Mouse (Mus musculus) ES-E14 (cell line): ENCODE data around the gene Ankrd6. TPM values are rescaled to one million over a fixed set of nuclear protein-coding genes. Genes with fewer than 3 reads are reported as not detected.

Experiments used
- DNase-seq: peaks from one replicate; pipeline ENCODE4 v3.0.0-alpha.2; 2013; ENCODE audit warnings: low read depth, low spot score
- H3K27ac ChIP-seq: 2 replicates; pipeline ENCODE4 v1.5.1; 2012; ENCODE audit warnings: low read depth, mild to moderate bottlenecking, low read length, moderate library complexity, mixed read lengths; ENCODE audit not compliant: poor library complexity, insufficient read depth, severe bottlenecking
- H3K36me3 ChIP-seq: 2 replicates; pipeline ENCODE4 v1.6.1; 2012; ENCODE audit warnings: mild to moderate bottlenecking, low read length, moderate library complexity, mixed read lengths; ENCODE audit not compliant: control insufficient read depth, poor library complexity, insufficient read depth, severe bottlenecking
- H3K4me1 ChIP-seq, 2 experiments: fragments of 150-350 bp in 1 of 2; sonication (generic) in 1 of 2; 2 replicates each; pipeline ENCODE4 v1.6.1; 2012; ENCODE audit warnings: low read length in 2 of 2, mild to moderate bottlenecking in 1 of 2, mixed read lengths in 1 of 2; ENCODE audit not compliant: control insufficient read depth in 2 of 2, insufficient read depth in 2 of 2, poor library complexity in 1 of 2
- H3K4me3 ChIP-seq, 2 experiments: fragments of 150-350 bp in 1 of 2; sonication (generic) in 1 of 2; 2 replicates each; pipeline ENCODE4 v1.5.1; 2012; ENCODE audit warnings: low read length in 2 of 2, low read depth in 1 of 2, mild to moderate bottlenecking in 1 of 2, mixed read lengths in 1 of 2; ENCODE audit not compliant: insufficient read depth in 1 of 2, poor library complexity in 1 of 2, severe bottlenecking in 1 of 2
- H3K9ac ChIP-seq: 2 replicates; pipeline ENCODE4 v1.6.1; 2012; ENCODE audit warnings: low read depth, mild to moderate bottlenecking, low read length, mixed read lengths; ENCODE audit not compliant: poor library complexity, insufficient read depth, severe bottlenecking
- H3K9me3 ChIP-seq: fragments of 150-350 bp; sonication (generic); 2 replicates; pipeline ENCODE4 v1.6.1; 2012; ENCODE audit warnings: low read depth, mild to moderate bottlenecking, low read length; ENCODE audit not compliant: control insufficient read depth, insufficient read depth
- CHD2 ChIP-seq: IDR thresholded peaks from 2 replicates; pipeline ENCODE4 v1.6.1; 2014; ENCODE audit warnings: mild to moderate bottlenecking, low read depth, low read length, inconsistent platforms
- HCFC1 ChIP-seq: IDR thresholded peaks from 2 replicates; pipeline ENCODE4 v1.6.1; 2012; ENCODE audit warnings: low read length, inconsistent platforms, borderline replicate concordance; ENCODE audit not compliant: insufficient read depth
- MAFK ChIP-seq: IDR thresholded peaks from 2 replicates; pipeline ENCODE4 v1.6.1; 2014; ENCODE audit warnings: mild to moderate bottlenecking, low read depth, low read length, inconsistent platforms; ENCODE audit not compliant: insufficient read depth
- ZC3H11A ChIP-seq: IDR thresholded peaks from 2 replicates; pipeline ENCODE4 v1.6.1; 2012; ENCODE audit warnings: low read depth, mild to moderate bottlenecking, inconsistent platforms, low read length, borderline replicate concordance
- ZNF384 ChIP-seq: IDR thresholded peaks from 2 replicates; pipeline ENCODE4 v1.6.1; 2012; ENCODE audit warnings: low read depth, low read length, inconsistent platforms
- in situ Hi-C, 2 experiments: fragments of 600-800 bp; cut with MboI; formaldehyde crosslinking; loops; one replicate each; pipeline ENCODE4 v1.15.1; 2025; ENCODE audit warnings: low sequenced_read_pairs in 2 of 2, inconsistent platforms in 1 of 2; ENCODE audit not compliant: unreplicated experiment in 2 of 2
- total RNA-seq: library from RNA; depleted of rRNA; stranded (reverse); fragments of 300-350 nt; gene quantifications from 2 replicates; pipeline ENCODE4 v1.2.3, GENCODE M21; 2012

Ankrd6 gene
- total RNA-seq, 1 experiment = 7.8 TPM

DNA sequence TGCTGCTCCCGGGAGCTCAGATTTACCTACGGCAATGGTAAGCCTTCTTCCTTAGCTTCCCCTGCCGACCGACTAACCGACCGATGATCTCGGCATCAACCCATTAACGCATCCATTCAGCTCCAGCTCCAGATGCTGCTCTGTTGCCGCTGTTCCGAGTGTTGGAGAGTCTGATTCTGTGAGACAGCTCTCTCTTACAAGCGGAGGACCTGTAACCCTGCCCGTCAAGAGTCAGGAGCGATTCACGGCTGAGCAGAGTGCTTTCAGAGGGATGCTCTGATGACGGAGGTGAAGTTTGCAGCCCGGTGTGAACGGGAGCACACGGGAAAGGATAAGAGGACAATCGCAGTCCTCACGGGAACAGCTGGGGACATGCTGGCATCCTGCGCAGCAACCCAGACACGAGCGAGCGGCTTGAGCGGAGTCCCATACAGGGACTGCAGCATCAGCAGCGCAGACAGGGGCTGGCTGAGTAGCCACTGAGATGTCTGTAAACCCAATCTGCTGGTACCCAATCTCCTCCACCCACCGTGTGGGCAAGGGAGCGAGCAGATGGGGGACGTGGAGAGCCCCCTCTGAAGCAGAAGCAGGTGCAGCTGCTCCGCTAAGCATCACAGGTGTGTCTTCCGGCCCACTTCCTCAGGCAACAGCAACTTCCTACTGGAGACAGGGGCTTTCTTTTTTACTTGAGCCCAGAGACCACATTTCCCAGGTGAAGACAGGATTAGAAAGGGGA lies 86.3 kb downstream of the Ankrd6 start:
- Histone ChIP-seq H3K36me3 (no peaks in the 10 kb centered on the region), H3K4me3 (peak overlapping the region; percentile 10 to 30; a peak in 2 of 4 replicates), H3K27ac (no peak overlapping the region), H3K9me3 (no peaks in the 10 kb centered on the region), H3K9ac (no peak overlapping the region), H3K4me1 (peaks cover 5 to 11% of the 10 kb centered on the region in 2 experiments; a peak in 3 of 4 replicates)
- in situ Hi-C loops = no loop called here
- DNase-seq = no peak
- TF ChIP-seq HCFC1 (no peak), MAFK (no peak), CHD2 (no peak), ZC3H11A (no peak), ZNF384 (no peak)

DNA sequence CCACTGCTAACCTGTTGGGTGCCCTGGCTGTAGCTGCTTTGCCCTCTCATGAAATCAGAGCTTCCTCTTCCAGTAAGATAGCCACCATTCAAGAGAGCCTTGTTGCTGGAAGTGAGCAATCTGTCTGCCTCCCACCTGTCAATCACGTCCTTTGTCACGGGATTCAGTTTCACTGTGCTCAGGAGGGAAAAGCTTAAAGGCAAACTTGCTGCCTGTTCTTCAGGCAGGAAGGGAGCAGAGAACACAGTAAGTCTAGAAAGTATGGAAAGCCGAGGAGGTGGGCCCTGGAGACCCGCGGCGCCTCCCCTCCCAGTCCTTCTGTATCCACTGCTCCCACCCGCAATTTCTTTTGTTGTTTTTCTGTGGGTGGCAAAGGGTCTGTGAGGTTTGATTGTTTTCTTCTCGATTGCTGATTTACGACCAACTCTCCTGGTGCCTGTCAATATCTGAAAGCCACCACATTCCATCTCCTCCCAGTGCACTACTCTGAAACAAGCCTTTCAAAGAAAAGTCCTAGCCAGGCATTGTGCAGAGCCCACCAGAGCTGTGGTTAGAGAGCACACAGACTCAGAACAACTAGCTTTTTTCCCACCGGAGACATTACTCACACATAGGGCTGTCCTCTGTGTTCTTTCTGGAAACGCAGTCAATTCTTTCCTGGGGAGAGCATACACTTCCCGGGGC lies 87.1 kb downstream of the Ankrd6 start:
- TF ChIP-seq HCFC1 = no peak
- no peak for TF ChIP-seq MAFK
- no peak for TF ChIP-seq ZNF384
- TF ChIP-seq ZC3H11A = no peak
- TF ChIP-seq CHD2 = no peak
- H3K36me3 ChIP-seq = no peaks in the 10 kb centered on the region
- H3K9me3 ChIP-seq = no peaks in the 10 kb centered on the region
- peaks cover 5 to 11% of the 10 kb centered on the region in 2 experiments; a peak in 3 of 4 replicates for H3K4me1 ChIP-seq
- in situ Hi-C loops = no loop called here
- H3K9ac ChIP-seq = no peak overlapping the region
- no peak overlapping the region for H3K4me3 ChIP-seq
- no peak overlapping the region for H3K27ac ChIP-seq
- no peak for DNase-seq

DNA sequence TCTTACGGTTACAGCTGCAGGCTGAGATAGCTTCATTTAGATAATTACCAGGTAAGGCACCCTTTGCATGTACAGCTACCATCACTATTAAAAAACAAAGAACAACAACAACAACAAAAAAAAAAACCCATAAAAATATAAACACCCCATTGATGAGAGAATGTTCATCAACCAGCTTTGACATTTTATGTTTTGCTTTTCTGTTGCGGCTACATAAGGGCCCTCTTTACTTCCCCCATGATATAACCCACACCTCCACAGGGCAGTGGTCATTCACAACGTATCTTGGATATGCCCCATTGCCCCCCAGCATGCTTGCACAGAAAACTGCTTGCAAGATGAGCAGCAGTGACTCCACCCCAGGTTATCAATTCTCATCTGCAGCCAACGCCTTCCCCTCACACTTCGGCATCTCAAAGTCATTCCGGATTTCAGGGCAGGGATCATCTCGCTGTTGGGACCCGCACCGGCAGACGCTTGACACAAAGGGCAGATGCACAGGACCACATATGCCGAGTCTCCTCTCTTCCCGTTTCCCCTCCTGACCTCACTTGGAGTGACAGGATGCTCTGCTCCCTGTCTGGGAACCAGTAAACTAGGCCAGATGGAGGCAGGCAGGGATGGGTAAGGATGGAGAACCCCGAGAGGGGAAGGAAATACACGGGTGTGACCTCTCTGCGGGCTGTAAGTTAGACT lies 87.7 kb downstream of the Ankrd6 start:
- no peaks in the 10 kb centered on the region for H3K9me3 ChIP-seq
- H3K4me3 ChIP-seq = no peak overlapping the region
- DNase-seq = no peak
- no peak overlapping the region; the same call in 1 of the 2 replicates for H3K27ac ChIP-seq
- TF ChIP-seq ZNF384 = no peak
- no peak for TF ChIP-seq ZC3H11A
- TF ChIP-seq MAFK = no peak
- no peak for TF ChIP-seq HCFC1
- TF ChIP-seq CHD2 = no peak
- no peaks in the 10 kb centered on the region for H3K36me3 ChIP-seq
- peaks cover 5 to 11% of the 10 kb centered on the region in 2 experiments; a peak in 3 of 4 replicates for H3K4me1 ChIP-seq
- no peak overlapping the region for H3K9ac ChIP-seq
- in situ Hi-C loops = no loop called here

GRCm38 (mm10) chr4:32862011-32862750 lies 88.5 kb downstream of the Ankrd6 start:
- H3K4me1 ChIP-seq = peaks cover 5 to 11% of the 10 kb centered on the region in 2 experiments; a peak in 3 of 4 replicates
- H3K9me3 ChIP-seq = no peaks in the 10 kb centered on the region
- no peak overlapping the region for H3K27ac ChIP-seq
- no peak for DNase-seq
- no peaks in the 10 kb centered on the region for H3K36me3 ChIP-seq
- H3K4me3 ChIP-seq = peak overlapping the region in 1 of 2 experiments; percentile 39; a peak in 1 of 4 replicates
- in situ Hi-C loops = no loop called here
- no peak overlapping the region for H3K9ac ChIP-seq
- TF ChIP-seq ZNF384 (no peak), ZC3H11A (no peak), MAFK (no peak), CHD2 (no peak)
